Comparison of ENCODE assay signal across 12 mouse cellular contexts in the genomic region with DNA sequence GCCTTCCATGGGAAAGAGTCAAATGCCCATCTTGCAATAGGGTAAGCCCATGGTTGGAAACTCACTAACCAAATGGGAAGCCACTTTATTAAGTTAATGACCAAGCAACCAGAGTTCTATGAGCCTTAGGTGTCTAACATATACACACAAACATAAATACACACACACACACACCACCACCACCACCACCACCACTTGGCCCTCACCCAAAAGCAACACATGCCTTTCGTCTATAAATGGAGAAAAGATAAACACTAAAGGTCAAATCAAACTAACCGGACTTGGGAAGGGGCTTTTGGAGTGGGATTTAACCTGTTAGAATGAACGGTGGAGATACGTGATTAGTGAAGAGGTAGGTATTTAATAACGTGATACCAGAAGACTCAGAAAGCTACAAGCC. TPM values are rescaled to one million over a fixed set of nuclear protein-coding genes. Genes with fewer than 3 reads are reported as not detected.
DNase-seq lines count a peak whose midpoint lies in the region; ATAC-seq and TF ChIP-seq lines count a peak whose summit lies in the region.
"Had no signal": no experiment of that assay in that cellular context is flagged by ENCODE, and none has a peak within 500 bp of the region (broad histone marks: within the 10 kb centered on the region; RNA-seq: fewer than 3 reads in every experiment).

No protein-coding gene starts in this region.

- no peak for DNase-seq in heart, embryonic 10.5 days (ENCODE audit: low spot score)
- DNase-seq in heart, postnatal 36 days: no peak
- no peak for DNase-seq in lung, postnatal 10 days
- DNase-seq in spleen, postnatal 36 days (ENCODE audit: low spot score in 2 of 2): no peak
- DNase-seq in forebrain, embryonic 11.5 days (ENCODE audit: low spot score): no peak
- DNase-seq: adrenal gland, postnatal 25 days; cerebellum, adult 9-11 months; left cerebral cortex, postnatal 4 days had no signal

- peaks cover 49% of the 10 kb centered on the region for H3K4me1 ChIP-seq in heart, embryonic 10.5 days
- H3K4me1 ChIP-seq in lung, embryonic 15.5 days: peaks cover 23% of the 10 kb centered on the region
- peaks cover 7% of the 10 kb centered on the region for H3K4me1 ChIP-seq in intestine, postnatal 0 days (replicated peaks; ENCODE audit: control insufficient read depth, insufficient read depth, low read length)
- H3K4me1 ChIP-seq in stomach, embryonic 16.5 days (ENCODE audit: control insufficient read depth, insufficient read depth, low read length): peaks cover 7% of the 10 kb centered on the region; the same call in 1 of the 2 replicates
- no peaks in the 10 kb centered on the region for H3K4me1 ChIP-seq in forebrain, embryonic 11.5 days (replicated peaks; ENCODE audit: control insufficient read depth, insufficient read depth, low read length)

- H3K9ac ChIP-seq in lung, embryonic 15.5 days: no peak overlapping the region
- H3K9ac ChIP-seq in intestine, postnatal 0 days (ENCODE audit: low read depth, low read length): peak overlapping the region; percentile 51; the same call in 1 of the 2 replicates
- H3K9ac ChIP-seq in stomach, embryonic 16.5 days (ENCODE audit: low read length): no peak overlapping the region
- no peak overlapping the region for H3K9ac ChIP-seq in forebrain, embryonic 11.5 days (ENCODE audit: low read length)

- intact Hi-C loops in heart, postnatal 36 days (cut with DNase I): loop anchor here (2.0 kb wide), 1 partner anchor 22 kb away; no protein-coding TSS in a partner anchor

- H3K9me3 ChIP-seq in heart, embryonic 10.5 days: no peaks in the 10 kb centered on the region
- H3K9me3 ChIP-seq in lung, embryonic 15.5 days: no peaks in the 10 kb centered on the region
- H3K9me3 ChIP-seq in intestine, postnatal 0 days (ENCODE audit: control insufficient read depth): no peaks in the 10 kb centered on the region
- H3K9me3 ChIP-seq in stomach, embryonic 16.5 days (replicated peaks; ENCODE audit: control insufficient read depth, low read length): no peaks in the 10 kb centered on the region
- H3K9me3 ChIP-seq in forebrain, embryonic 11.5 days (ENCODE audit: control insufficient read depth, low read length): no peaks in the 10 kb centered on the region
- H3K9me3 ChIP-seq: midbrain, embryonic 15.5 days had no signal

- peak overlapping the region; percentile 82 for H3K4me2 ChIP-seq in lung, embryonic 15.5 days
- H3K4me2 ChIP-seq in intestine, postnatal 0 days (replicated peaks; ENCODE audit: low read depth): peak overlapping the region; percentile 90
- H3K4me2 ChIP-seq in stomach, embryonic 16.5 days (ENCODE audit: low read depth, low read length): peak overlapping the region; percentile 70
- no peak overlapping the region for H3K4me2 ChIP-seq in forebrain, embryonic 11.5 days (ENCODE audit: low read depth, low read length, severe bottlenecking)

- H3K4me3 ChIP-seq in heart, embryonic 10.5 days: peak overlapping the region; percentile 72
- H3K4me3 ChIP-seq in lung, embryonic 15.5 days: peak overlapping the region; percentile 58
- H3K4me3 ChIP-seq in intestine, postnatal 0 days (ENCODE audit: low read depth, low read length): peak overlapping the region; percentile 56
- H3K4me3 ChIP-seq in stomach, embryonic 16.5 days (replicated peaks; ENCODE audit: low read length): peak overlapping the region; percentile 60
- no peak overlapping the region for H3K4me3 ChIP-seq in forebrain, embryonic 11.5 days (ENCODE audit: low read depth, low read length)

- H3K27ac ChIP-seq in heart, embryonic 10.5 days: peak overlapping the region; percentile 85
- no peak overlapping the region for H3K27ac ChIP-seq in lung, embryonic 15.5 days
- H3K27ac ChIP-seq in intestine, postnatal 0 days (ENCODE audit: low read depth, low read length): no peak overlapping the region
- no peak overlapping the region for H3K27ac ChIP-seq in stomach, embryonic 16.5 days (ENCODE audit: low read length)
- no peak overlapping the region for H3K27ac ChIP-seq in forebrain, embryonic 11.5 days (ENCODE audit: low read depth, low read length)
- H3K27ac ChIP-seq: midbrain, embryonic 15.5 days had no signal

- H3K27me3 ChIP-seq in heart, embryonic 10.5 days (ENCODE audit: insufficient read depth, poor library complexity, severe bottlenecking): no peaks in the 10 kb centered on the region
- no peaks in the 10 kb centered on the region for H3K27me3 ChIP-seq in lung, embryonic 15.5 days
- no peaks in the 10 kb centered on the region for H3K27me3 ChIP-seq in intestine, postnatal 0 days (replicated peaks; ENCODE audit: control insufficient read depth, insufficient read depth, low read length)
- no peaks in the 10 kb centered on the region for H3K27me3 ChIP-seq in stomach, embryonic 16.5 days (ENCODE audit: control insufficient read depth, insufficient read depth, low read length)
- no peaks in the 10 kb centered on the region for H3K27me3 ChIP-seq in forebrain, embryonic 11.5 days (ENCODE audit: control insufficient read depth, insufficient read depth, low read length)
- H3K27me3 ChIP-seq: midbrain, embryonic 15.5 days had no signal

- H3K36me3 ChIP-seq in heart, embryonic 10.5 days: no peaks in the 10 kb centered on the region; the same call in 1 of the 2 replicates
- H3K36me3 ChIP-seq in lung, embryonic 15.5 days: no peaks in the 10 kb centered on the region
- no peaks in the 10 kb centered on the region for H3K36me3 ChIP-seq in intestine, postnatal 0 days (ENCODE audit: control insufficient read depth, insufficient read depth)
- no peaks in the 10 kb centered on the region for H3K36me3 ChIP-seq in stomach, embryonic 16.5 days (ENCODE audit: control insufficient read depth, insufficient read depth, low read length)
- no peaks in the 10 kb centered on the region for H3K36me3 ChIP-seq in forebrain, embryonic 11.5 days (ENCODE audit: control insufficient read depth, insufficient read depth, low read length)
- H3K36me3 ChIP-seq: midbrain, embryonic 15.5 days had no signal

- TF ChIP-seq CTCF in intestine, postnatal 0 days (IDR thresholded peaks at IDR 0.05; ENCODE audit: low read depth): no peak

- 44% methylated on average over 5 of the region's 5 CpGs for WGBS in heart, embryonic 10.5 days
- WGBS in lung, embryonic 15.5 days: 9% methylated on average over 5 of the region's 5 CpGs
- WGBS in intestine, postnatal 0 days: 46% methylated on average over 5 of the region's 5 CpGs
- 23% methylated on average over 5 of the region's 5 CpGs for WGBS in stomach, embryonic 16.5 days
- 77% methylated on average over 5 of the region's 5 CpGs for WGBS in forebrain, embryonic 11.5 days

- ATAC-seq in lung, embryonic 15.5 days (ENCODE audit: borderline replicate concordance, extremely low read depth, low FRiP score, low TSS enrichment): no peak
- no peak for ATAC-seq in intestine, postnatal 0 days
- no peak for ATAC-seq in stomach, embryonic 16.5 days (ENCODE audit: insufficient read depth, low FRiP score)
- ATAC-seq in forebrain, embryonic 11.5 days (replicated peaks; ENCODE audit: low FRiP score): no peak
- ATAC-seq: midbrain, embryonic 15.5 days had no signal

RNA-seq across cellular contexts. Expression of gene Myzap, which starts 1.1 kb away (rescaled TPM):
- 23.4 and 38.5 TPM in 2 replicates for polyA plus RNA-seq in heart, embryonic 10.5 days (2016; fragmentation: Nextera tagmentation; extraction: Ambion mirVana)
- 100 to 1,000 TPM; 401 to 451 TPM for total RNA-seq in heart, postnatal 36 days (2021)
- 50.8 and 56.7 TPM in 2 replicates for polyA plus RNA-seq in lung, embryonic 15.5 days (2015; fragmentation: Nextera tagmentation; extraction: Ambion mirVana)
- polyA plus RNA-seq in intestine, postnatal 0 days (2015; fragmentation: Nextera tagmentation; extraction: Ambion mirVana): 9.7 and 12.0 TPM in 2 replicates
- polyA plus RNA-seq in stomach, embryonic 16.5 days (2015; fragmentation: Nextera tagmentation; extraction: Ambion mirVana): 16.4 and 19.6 TPM in 2 replicates
- 4.2 and 4.3 TPM in 2 replicates for polyA plus RNA-seq in forebrain, embryonic 11.5 days (2014; fragmentation: Nextera tagmentation; extraction: Ambion mirVana)
